Mouse (Mus musculus) urinary bladder, postnatal 36 days (tissue): ENCODE measurements around the gene Nckap5.

ENCODE experiments used
- DNase-seq, 2 experiments: peaks; one replicate each; pipeline ENCODE4 v3.0.0; 2022; ENCODE audit warnings: low spot score in 2 of 2, mixed read lengths in 1 of 2

Nckap5 gene

GRCm38 (mm10) chr1:126560931-126561330, 269.7 kb downstream of the Nckap5 start:
- no peak for DNase-seq

- no peak for DNase-seq
These were observed 272.8 kb downstream of the Nckap5 start for GRCm38 (mm10) chr1:126557791-126558294.

GRCm38 (mm10) chr1:126547979-126548378, 282.6 kb downstream of the Nckap5 start:
- no peak for DNase-seq

- DNase-seq = no peak
These were observed 286.1 kb downstream of the Nckap5 start for GRCm38 (mm10) chr1:126544471-126544870.

- no peak for DNase-seq
These were observed 293.3 kb downstream of the Nckap5 start for GRCm38 (mm10) chr1:126537223-126537757.

- no peak for DNase-seq
These were observed 295.1 kb downstream of the Nckap5 start for GRCm38 (mm10) chr1:126535527-126535926.

- no peak for DNase-seq
These were observed 296.6 kb downstream of the Nckap5 start for GRCm38 (mm10) chr1:126534046-126534445.

GRCm38 (mm10) chr1:126528043-126528598, 302.5 kb downstream of the Nckap5 start:
- DNase-seq = no peak

- no peak for DNase-seq
These were observed 312.5 kb downstream of the Nckap5 start for GRCm38 (mm10) chr1:126518067-126518466.

- no peak for DNase-seq
These were observed 313.2 kb downstream of the Nckap5 start for GRCm38 (mm10) chr1:126517427-126517826.

GRCm38 (mm10) chr1:126515054-126515756, 315.4 kb downstream of the Nckap5 start:
- DNase-seq = no peak

- no peak for DNase-seq
These were observed 318.7 kb downstream of the Nckap5 start for GRCm38 (mm10) chr1:126511835-126512445.

- no peak for DNase-seq
These were observed 325.9 kb downstream of the Nckap5 start for GRCm38 (mm10) chr1:126504717-126505116.

- no peak for DNase-seq
These were observed 327.9 kb downstream of the Nckap5 start for GRCm38 (mm10) chr1:126502741-126503140.

GRCm38 (mm10) chr1:126496722-126497121, 333.9 kb downstream of the Nckap5 start:
- no peak for DNase-seq

GRCm38 (mm10) chr1:126492206-126493071, 338.2 kb downstream of the Nckap5 start:
- DNase-seq = peak; percentile 6 to 20

GRCm38 (mm10) chr1:126491412-126491811, 339.2 kb downstream of the Nckap5 start:
- DNase-seq = no peak

GRCm38 (mm10) chr1:126490256-126490655, 340.3 kb downstream of the Nckap5 start:
- no peak for DNase-seq

- no peak for DNase-seq
These were observed 345.9 kb downstream of the Nckap5 start for GRCm38 (mm10) chr1:126484664-126485087.

GRCm38 (mm10) chr1:126483665-126484064, 346.9 kb downstream of the Nckap5 start:
- DNase-seq = no peak

- no peak for DNase-seq
These were observed 349.0 kb downstream of the Nckap5 start for GRCm38 (mm10) chr1:126481459-126482228.
